Mouse (Mus musculus) gastrocnemius, adult 18-20 months (tissue): ENCODE measurements at regions not wholly inside any gene's neighbourhood (a gene's known extent, or its start where the extent isn't known, plus 50 kb on each side); places are given as distances from the start of the nearest gene placed in this dataset.

Experiments
- DNase-seq: peaks from one replicate; pipeline ENCODE4 v3.0.0; 2021; ENCODE audit warnings: low spot score

DNA sequence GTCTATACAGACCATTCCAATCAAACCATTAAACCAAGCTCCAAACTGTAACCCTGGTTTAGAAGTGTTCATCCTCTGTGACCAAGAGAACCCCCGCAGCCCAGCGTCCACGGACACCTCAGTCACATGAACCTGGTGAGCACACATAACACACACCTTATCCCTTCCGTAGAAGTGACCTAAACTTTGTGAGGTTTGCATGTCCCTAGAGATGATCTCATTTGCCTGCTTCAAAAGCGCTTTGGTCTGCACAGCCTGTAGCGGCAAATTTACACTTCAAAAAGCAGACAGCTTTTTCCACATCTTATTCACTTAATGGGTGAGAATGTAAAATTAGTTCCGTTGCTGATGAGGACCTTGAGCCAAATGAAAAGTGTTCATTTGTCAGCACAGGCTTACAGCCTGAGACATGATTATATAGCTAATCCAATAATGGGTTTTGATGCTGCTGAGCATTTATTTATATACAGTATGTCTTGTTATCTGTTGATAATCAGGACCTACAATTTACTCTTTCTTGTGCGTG, 122.3 kb upstream of the Lmo4 start:
- no peak for DNase-seq

DNA sequence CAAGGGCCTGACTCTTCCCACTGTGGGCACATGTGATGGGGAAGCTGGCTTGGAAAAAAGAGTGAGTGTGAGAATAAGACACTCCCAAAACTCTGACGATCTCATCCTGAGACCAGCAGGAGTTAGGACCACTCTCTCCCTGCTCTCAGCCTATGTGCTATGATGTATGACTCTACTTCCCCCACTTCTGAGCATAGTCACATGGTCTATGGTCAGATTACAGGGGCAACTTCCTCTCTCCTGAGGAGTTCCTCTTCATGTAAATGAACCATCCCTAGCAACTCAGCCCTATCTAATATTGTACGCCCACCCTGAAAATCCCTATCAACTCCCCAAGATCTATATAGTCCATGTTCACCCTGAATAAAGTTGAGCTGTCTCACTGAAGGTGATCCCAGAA, 120.0 kb upstream of the Lmo4 start:
- no peak for DNase-seq

DNA sequence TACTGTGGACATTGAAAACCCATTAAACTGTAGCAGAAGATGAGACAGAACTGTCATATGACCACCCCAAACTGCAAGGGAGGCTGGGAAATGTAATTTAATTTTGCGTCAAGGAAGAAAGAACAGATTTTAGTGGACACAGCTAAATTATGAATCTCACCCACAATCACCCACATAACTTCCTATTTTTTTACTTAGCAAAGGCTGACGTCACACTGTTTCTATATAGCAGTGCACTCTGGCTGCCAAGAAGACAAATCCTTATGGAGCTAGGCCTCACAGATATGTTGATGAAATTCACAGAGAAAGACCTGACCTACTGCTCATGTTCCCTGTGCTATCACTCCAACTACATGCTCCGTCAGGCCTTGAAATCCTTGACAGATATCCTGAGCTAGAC, 118.5 kb upstream of the Lmo4 start:
- no peak for DNase-seq

DNA sequence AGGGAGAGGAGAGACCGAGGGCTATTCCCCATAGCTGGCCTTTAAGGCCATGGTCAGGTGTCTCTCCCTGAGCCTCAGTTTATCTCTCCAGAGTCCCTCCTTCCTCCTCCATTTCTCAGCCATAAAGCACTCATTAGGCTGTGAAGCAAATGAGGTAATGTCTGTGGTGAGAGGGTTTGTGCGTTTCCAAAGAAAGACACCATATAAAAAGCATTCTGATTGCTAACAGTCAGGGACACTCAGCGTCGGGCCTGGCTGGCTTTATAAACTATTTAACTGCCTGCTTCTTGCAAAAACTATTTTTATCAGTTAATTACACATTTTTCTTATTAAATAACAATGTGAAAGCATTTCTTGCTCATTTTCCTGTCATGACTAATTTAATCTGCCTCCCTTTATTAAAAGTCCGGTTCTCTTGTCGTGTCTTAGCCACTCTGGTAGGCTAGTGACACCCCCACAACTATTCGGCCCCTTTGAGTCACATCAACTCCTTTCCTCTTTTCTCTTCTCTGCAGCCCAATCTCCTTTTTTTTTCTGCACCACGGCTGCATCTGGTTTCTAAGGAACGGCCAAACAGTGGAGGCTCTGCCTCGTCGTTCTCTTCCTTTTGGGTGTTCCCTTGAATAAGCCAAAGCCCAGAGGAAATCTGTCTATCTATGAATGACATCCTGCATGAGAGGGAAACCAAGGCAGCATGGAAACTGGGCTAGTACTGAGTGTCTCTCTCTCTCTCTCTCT, 114.6 kb upstream of the Lmo4 start:
- DNase-seq: no peak

DNA sequence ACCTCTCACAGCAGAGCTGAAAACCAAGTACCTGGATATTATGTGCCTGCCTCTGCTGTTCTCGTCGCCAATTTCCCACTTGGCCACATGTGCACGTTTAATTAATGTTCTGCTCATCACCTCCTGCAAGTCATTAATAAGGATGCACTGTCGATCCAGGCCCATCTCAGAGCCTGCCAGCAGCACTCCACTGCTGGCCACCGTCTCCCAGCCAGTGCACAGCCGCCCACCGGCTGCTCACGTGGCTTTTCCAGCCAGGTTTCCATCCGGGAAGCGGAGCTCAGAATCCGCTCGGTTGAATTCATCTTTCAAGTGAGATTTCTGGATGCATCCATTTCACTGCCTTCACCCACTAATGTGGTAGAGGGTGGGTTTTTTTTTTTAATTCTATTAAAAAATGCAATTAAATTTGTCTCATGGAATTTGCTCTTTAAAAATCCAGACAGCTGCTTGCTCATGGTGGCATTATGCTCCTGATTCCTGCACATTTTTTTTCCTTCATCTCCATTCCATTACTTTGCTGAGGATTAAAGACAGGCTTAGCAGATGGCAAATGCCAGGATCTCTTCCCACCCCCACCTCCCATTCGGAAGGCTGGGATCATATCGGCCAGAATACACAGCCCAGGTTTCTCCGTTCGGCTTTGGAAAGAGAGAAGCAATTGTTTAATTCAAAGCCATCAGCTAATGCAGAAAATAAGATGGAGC, 113.9 kb upstream of the Lmo4 start:
- DNase-seq: no peak

DNA sequence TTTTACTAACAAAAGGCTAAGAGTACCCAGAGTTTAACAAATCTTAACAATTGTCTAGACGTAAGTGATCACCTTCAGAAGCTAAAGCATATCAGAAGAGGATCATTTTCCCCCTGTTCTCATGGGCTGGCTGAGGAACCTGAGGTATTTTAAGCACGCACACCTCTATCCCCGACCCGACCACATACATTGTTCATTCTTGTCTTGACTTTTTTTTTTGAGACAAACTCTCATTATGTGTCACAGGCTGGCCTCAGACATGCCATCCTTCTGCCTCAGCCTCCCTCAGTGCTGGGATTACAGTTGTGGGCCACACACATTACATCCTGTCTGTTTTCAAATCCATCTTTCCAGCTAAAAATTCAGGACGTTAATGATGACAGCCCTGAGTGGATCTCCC, 105.7 kb upstream of the Lmo4 start:
- no peak for DNase-seq

DNA sequence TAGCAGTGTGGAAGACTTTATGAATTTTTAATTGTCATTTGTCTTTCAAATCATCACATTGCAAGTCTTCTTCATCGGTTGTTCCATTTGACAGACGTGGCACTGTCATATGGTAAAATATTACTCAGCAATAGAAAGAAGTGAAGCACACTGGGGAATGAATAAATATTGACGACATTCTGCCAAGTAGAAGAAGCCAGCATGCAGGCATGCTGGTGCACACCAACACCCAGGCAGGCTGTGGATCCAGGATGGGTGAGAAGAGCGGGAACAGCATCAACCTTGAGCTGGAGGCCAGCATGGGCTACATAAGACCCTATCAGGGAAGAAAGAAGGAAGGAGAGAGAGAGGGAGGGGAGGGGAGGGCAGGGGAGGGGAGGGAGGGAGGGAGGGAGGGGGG, 103.6 kb upstream of the Lmo4 start:
- no peak for DNase-seq

DNA sequence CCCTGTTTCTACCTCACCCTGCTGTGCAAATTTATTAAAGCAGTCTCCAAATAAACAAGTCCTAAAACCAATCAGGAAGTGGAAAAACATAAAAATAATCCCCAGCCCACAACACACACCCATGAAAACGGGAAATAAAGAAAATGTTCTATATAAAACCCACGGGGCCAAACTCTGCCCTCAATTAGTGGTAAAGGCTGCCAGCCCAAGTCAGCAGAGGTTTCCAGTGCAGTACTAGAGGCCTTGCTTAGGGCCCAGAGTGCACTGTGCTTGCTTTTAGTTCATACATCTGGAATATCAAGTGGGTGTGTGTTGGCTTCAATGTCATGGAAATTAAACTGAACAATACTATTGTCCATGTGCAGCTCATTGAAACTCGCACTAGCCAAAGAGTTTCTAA, 102.5 kb upstream of the Lmo4 start:
- no peak for DNase-seq

DNA sequence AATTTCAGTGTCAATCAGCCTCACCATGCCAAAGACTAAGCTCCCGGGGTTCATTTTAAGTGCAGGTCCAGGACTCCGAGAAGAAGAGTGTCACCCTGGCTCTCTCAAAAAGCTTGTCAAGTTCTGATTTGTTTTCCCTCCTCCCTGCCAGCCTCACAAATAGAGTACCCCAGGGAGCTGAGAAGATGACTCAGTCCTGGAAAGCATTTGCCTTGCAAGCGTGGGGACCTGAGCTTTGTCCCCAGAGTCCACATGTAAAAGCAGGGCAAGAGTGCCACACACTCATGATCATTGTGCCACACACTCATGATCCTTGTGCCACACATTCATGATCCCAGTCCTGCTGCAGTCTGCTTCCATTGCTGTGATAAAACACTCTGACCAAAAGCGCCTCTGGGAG, 100.4 kb upstream of the Lmo4 start:
- no peak for DNase-seq

DNA sequence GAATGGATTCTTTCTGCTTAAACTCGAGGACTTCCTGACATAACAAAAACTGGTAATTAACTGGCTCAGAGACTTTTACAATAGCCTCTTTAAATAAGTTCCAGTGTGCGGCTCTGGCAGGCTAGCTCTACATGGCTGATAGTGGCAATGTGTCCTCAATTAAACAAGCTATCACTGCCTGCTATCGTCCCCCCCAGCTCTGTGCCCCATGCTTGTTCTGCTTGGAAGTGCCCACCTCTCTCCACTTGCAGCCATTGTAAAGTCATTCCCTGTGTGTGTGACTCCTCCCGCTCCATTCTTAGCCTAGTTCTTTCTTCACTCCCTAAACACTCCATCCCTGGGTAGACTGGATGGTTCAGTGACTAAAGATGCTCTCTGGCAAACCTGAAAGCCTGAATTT, 99.9 kb upstream of the Lmo4 start:
- DNase-seq: no peak

DNA sequence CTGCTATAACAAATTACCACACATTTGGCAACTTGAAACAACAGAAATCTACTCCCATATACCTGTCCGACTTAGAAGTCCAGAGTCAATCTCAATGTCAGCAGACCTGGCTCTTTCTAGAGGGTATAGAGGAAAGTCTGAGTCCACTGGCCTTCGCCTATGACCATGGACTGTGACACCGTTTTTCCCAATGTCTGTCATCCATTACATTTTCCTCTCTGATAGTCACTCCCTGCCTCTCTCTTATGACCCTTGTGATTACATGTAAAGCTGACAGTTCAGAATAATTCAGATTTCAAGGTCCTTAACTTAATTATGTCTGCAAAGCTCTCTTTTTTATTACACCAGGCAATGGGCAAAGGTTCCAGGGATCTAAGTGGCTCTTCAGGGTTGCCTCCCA, 97.6 kb upstream of the Lmo4 start:
- no peak for DNase-seq

DNA sequence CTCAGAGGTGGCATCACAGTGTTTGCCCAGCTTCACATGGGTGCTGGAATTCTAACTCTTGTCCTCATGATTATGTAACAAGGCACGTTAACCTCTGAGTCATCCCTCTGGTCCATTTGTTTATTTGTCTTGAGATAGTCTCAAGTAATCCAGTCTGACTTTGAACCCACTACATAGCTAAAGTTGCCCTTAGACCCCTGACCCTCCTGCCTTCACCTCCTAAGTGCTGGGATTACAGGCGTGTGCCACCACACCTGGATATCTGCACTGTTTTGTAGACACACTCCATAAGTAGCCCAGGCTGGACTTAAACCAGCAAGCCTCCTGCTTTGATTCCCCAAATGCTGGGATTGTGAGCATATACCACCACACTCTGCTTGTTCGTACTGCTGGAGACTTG, 96.0 kb upstream of the Lmo4 start:
- DNase-seq: no peak

DNA sequence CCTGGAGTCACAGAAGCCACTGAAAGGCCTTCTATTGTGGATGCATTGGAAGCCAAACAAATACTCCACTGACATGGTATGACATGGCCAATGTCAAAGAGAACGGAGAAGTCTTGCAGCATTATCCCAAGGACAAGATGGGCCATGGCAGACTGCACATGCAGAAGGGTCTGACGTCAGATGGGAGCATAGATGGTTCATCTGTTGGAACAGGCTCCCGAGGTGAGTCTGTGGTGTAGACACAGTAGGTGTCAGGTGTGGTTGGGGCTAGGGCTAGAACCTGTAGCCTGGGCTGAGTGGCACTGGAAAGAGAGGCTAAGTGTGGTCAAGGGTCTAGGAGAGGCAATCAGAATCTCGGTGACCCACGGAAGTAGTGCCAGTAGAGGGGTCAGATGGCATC, 94.2 kb upstream of the Lmo4 start:
- DNase-seq: no peak

DNA sequence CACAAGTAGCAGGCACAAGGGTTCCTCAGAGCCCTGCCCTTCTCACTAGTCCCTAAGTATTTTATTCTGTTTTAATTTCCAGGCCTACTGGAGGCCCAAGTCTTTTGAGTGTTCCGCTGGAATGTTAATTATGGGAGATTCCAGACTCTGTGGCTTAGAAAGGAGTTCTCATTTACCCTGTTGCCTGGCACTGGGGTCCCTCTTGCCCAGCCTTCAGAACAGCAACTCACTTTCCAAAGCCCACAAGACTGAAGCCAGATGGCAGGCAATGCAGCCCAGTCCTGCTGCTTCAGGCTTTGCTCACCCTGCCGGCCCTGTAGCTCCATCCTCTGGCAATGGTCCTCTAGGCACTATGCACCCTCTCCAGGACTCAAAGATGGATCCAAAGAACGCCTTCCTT, 84.5 kb upstream of the Lmo4 start:
- no peak for DNase-seq

DNA sequence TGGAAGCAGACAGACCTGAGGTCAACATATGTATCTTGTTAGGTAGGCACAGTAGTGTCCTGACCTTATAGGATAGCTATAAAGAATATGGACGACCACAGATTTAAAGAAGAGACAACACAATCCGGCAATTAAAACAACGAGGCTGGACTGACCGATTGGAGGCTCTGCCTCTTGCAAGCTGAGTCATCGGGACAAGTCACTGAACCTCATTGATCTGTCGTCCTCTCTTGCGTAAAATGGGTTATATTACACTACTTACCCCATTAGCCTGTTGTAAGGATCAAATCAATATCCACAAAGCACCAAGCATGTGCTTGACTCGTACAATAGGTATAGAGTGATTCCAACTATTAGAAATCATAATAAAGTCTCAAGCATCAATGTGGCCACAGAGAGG, 81.1 kb upstream of the Lmo4 start:
- DNase-seq: no peak

DNA sequence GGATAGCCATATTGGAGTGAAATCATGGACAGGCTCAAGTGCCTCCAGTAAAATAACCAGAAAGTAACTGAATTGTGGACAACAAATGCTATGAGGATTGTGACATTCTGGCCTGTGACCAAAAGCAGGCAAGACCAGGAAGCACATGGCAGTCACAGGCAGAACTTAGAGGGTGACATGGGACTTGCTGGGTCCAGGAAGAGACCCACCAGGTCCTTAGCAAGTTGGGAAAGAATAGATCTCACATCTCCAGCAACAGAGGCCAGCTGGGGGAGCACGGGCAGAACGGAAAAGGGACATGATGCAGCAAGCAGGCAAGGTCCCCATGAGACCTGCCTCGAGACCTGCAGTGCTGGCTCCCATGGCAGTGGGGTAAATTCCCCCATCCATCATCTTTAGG, 79.3 kb upstream of the Lmo4 start:
- DNase-seq: no peak

DNA sequence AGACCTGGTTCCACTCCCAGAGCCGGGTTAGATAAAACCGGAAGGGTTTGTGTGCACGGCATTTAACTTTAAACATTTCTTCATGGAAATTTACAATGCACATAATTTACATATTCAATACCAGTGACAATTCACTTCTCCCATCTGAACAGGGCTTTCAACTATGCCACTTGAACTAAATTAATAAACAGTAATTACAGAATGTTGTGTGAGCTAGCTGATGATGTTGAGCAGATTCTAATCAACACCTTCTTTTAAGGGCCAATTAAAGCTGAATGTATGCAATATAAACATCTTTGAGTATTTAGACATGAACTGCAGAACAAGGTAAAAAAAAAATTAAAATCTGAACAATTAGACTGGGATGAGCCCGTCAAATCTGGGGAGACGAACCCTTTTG, 68.1 kb upstream of the Lmo4 start:
- no peak for DNase-seq

DNA sequence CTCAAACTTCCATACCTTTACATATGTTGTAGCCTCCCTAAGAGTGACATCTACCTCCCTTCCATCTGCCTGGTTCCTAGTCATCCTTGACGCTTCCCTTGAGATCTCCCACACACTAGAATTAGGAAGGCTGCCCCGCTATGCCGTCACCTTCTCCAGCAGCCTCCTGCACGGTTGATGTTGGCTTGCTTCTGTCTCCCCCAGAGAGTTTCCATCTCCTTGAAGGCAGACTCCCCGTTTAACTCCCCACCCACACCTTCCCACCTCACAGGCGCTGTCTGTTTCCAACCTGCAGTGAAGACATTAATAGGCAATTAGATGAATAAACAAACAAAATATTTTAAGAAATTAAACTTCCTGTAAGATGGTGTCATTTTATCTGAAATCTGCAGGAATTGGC, 65.2 kb upstream of the Lmo4 start:
- no peak for DNase-seq

DNA sequence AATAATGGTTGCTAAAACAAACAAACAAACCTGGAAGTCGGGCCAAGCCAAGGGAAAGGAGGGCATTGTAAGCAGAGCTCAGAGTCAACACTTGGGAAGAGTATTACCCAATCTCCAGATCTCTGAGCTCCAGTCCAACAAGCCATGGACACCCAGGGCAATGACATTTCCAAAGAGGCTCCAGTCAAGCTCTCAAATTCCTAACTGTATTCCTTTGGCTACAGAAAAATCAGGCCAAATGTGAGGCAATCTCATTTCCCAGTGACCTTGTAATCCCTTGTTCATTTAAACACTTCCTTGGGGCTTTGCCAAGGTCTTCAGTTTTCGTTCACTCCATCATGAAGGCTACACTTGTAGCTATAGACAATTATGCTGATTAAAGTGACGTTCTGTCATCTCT, 59.5 kb upstream of the Lmo4 start:
- no peak for DNase-seq

DNA sequence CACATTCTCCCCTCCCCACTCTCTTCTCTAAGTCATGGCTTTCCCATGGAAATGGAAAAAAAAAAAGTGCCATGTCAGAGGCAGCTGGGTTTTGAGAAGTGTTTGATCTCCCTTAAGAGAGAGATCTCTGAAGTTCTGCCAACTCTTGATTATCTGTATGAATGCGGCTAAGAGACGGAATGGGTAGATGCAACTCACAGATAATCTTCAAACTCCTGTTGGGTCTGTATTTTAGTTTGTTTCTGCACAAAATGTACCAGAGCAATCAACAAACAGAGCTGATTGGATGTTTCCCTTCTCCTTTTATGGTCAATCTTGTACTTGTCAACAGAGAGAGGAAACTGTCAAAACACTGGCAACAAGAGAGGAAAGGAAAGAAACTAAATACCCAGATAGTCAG, 55.9 kb upstream of the Lmo4 start:
- no peak for DNase-seq

DNA sequence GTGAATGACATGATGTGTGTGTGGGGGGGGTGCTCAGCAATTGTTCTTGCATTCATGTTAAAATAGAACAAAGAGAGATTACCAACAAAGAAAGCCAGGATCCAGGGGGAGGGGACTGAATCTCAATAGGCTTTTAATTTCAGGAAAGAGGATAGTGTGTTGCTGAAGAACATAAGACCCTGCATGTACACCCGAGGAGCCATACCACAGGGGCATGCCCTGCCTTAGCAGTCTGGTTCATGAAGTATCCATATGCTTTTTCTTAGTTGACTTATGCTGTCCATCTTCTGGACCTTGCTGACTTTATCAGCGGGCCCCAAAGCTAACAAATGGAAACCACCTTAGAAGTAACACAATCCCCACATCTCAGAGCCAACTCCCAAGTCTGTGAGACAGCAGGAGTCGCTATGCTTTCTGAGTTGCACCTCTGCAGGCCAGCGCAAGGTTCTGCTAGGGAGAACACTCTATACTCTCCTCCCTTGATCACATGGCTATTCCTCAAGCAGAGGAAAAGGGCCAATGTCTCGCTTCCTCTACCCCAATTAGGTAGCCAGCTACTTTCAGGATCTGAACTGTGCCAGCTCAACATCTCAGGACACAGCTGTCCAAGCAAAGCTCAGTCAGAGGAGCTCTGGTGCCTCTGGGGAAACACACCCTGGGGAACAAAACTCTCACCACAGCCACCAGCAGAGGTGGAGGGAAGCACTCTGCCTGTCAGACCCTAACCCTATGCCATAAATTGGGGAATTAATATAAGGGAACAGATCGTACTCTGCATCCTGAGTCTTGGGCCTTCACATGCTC, 52.9 kb upstream of the Lmo4 start:
- no peak for DNase-seq

DNA sequence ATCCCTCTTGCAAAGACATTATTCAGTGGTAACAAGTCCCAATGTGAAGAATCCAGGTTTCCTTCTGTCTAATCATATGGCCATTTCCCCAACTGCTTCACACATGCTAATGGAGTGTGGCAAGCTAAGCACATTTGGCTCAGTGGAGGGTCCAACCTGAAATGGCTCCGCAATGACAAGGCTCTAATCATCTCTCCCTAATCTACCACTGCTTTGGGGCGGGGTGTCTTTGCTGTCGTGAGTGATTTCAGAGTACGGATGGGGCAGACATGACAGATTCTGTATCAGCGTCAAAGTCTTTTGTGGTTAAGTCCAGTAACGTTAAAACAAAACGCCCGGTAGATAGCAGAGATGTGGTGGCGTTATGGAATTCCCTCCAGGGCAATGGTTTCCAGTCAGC, 52.2 kb upstream of the Lmo4 start:
- no peak for DNase-seq
